Mouse (Mus musculus): ENCODE measurements around the gene Mad1l1. TPM values are rescaled to one million over a fixed set of nuclear protein-coding genes. Genes with fewer than 3 reads are reported as not detected.
A peak's percentile ranks its signal among the peaks of the same experiment; 100 is the strongest.

Mad1l1 gene
- polyA plus RNA-seq, 1 experiment from 2014 or later = 21.0 TPM

DNA sequence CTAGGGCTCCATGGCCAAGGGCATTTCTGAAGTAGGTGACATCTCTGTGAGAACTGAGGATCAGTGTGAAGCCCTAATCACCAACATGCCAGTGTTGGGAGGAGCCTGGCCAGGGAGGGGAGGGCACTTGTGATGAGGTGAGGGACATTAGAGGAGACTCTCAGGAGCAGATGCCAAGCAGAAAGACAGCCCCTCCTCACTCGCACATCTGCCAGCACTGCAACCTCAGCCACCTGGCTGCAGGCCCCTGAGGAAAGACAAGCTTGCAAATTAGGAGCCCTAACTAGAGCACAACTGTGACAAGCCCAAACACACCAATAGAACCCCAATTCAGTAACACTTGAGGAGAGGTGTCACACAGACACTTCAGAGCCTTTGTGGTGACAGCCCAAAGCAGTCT is 120.2 kb downstream of the Mad1l1 start:
- Histone ChIP-seq H3K27me3 (no peaks in the 10 kb centered on the region), H3K4me1 (replicated peaks) (peaks cover 7% of the 10 kb centered on the region; the same call in 1 of the 2 replicates)
- 86% methylated on average over 1 of the region's 1 CpGs for WGBS (ENCODE audit: insufficient replicate concordance)

DNA sequence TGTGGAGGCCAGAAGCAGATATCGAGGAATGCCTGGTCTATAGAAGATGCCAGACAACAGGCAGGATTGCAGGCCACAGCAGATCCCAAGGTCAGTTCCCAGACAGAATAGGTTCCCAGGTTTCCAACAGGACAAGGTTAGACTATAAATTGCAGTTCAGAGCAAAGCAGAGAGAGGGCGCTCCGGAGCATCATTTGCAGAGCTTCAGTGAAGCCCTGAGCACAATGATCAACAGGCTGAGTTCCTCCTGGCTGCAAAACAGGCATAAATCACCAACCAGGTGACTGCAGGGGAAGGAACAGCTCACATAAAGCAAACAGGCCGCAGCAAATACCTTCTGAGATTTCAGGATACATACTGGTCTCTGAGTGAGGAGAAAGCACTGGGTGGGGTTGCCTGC is 123.6 kb downstream of the Mad1l1 start:
- Histone ChIP-seq H3K27me3 (no peaks in the 10 kb centered on the region), H3K4me2 (no peak overlapping the region), H3K4me3 (replicated peaks) (no peak overlapping the region), H3K9me3 (replicated peaks) (no peaks in the 10 kb centered on the region), H3K36me3 (replicated peaks) (peaks cover 4% of the 10 kb centered on the region; the same call in 1 of the 2 replicates), H3K4me1 (replicated peaks) (0 out of 2 replicates have a peak, but pooled peaks cover 6% of the 10 kb centered on the region), H3K27ac (replicated peaks) (no peak overlapping the region), H3K9ac (no peak overlapping the region)
- 19% methylated on average over 4 of the region's 4 CpGs for WGBS (ENCODE audit: insufficient replicate concordance)
- no peak for ATAC-seq (ENCODE audit: insufficient read depth)

More for the DNA sequence above, 120.2 kb downstream of the Mad1l1 start:
- H3K4me2 ChIP-seq = no peak overlapping the region
- no peak overlapping the region for H3K9ac ChIP-seq
- ATAC-seq (ENCODE audit: insufficient read depth) = no peak
- no peak overlapping the region for H3K4me3 ChIP-seq (replicated peaks)
- H3K27ac ChIP-seq (replicated peaks) = no peak overlapping the region
- no peaks in the 10 kb centered on the region; the same call in 1 of the 2 replicates for H3K36me3 ChIP-seq (replicated peaks)
- H3K9me3 ChIP-seq (replicated peaks) = no peaks in the 10 kb centered on the region

DNA sequence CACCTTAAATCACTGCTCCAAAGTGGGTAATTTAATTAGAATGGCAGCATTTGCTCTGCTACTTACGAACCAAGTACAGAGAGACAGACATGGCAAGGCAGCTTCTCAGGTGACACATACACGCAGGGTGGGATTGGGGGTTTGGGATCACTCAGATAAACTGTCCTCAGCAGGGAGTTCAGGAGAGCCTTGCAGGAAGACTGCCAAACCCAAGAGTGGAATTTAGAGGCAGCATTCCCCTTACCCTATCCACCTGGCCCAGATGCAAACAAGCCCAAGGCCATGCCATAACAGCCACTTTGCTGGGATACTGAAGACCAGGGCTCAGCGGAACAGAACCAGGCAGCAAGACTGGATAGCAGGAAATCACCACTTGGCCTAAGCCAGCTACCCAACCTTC is 124.9 kb downstream of the Mad1l1 start:
- Histone ChIP-seq H3K9ac (no peak overlapping the region), H3K9me3 (replicated peaks) (no peaks in the 10 kb centered on the region), H3K27ac (replicated peaks) (no peak overlapping the region), H3K27me3 (no peaks in the 10 kb centered on the region), H3K4me3 (replicated peaks) (no peak overlapping the region), H3K36me3 (replicated peaks) (peaks cover 4% of the 10 kb centered on the region; the same call in 1 of the 2 replicates), H3K4me2 (no peak overlapping the region), H3K4me1 (replicated peaks) (peaks cover 10% of the 10 kb centered on the region; the same call in 1 of the 2 replicates)
- WGBS (ENCODE audit: insufficient replicate concordance) = 84% methylated on average over 3 of the region's 3 CpGs
- ATAC-seq (ENCODE audit: insufficient read depth) = no peak

DNA sequence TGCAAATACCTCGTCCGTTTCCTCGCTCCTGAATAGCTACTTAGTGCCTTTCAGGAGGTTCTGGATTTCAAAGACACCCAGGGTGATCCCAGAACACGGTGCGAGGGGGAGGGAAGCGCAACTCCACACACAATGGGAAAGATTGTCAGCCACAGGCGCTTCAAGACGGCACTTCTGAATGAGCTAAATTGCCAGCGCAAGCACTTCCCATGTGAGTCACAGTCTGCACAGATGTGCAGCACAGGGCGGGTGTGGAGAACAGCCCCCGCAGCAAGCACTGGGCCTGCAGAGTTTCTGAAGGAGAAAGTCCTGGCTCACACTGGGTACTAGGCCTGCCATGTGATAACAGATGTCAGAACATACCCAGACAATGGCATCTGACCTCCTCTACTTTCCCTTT is 127.2 kb downstream of the Mad1l1 start:
- no peak for ATAC-seq (ENCODE audit: insufficient read depth)
- Histone ChIP-seq H3K4me3 (replicated peaks) (no peak overlapping the region), H3K4me1 (replicated peaks) (peaks cover 15% of the 10 kb centered on the region; the same call in 1 of the 2 replicates), H3K27ac (replicated peaks) (no peak overlapping the region), H3K9ac (no peak overlapping the region), H3K4me2 (no peak overlapping the region), H3K9me3 (replicated peaks) (no peaks in the 10 kb centered on the region), H3K36me3 (replicated peaks) (peaks cover 4% of the 10 kb centered on the region; the same call in 1 of the 2 replicates), H3K27me3 (no peaks in the 10 kb centered on the region)
- WGBS (ENCODE audit: insufficient replicate concordance) = 79% methylated on average over 11 of the region's 11 CpGs

DNA sequence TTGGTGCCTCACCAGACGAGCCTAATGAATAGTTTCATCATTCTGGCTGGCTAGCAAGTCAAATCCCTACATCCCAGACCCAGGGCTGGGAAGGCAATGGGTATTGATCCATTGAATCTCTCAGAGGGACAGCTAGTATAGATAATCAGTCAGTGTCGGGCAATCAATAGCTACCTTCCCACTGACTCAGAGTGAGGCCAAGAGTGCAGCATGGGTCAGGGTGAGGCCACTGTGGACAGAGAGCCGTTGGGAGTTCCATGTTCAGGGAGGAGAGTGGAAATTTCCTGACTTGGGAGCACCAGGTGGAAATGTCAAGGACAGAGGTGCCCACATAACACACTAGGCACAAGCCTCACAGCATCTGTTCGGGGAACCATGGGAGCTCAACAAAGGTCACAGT is 129.8 kb downstream of the Mad1l1 start:
- ATAC-seq (ENCODE audit: insufficient read depth) = peak; percentile 16; the same call in 1 of the 2 replicates
- 57% methylated on average over 4 of the region's 4 CpGs for WGBS (ENCODE audit: insufficient replicate concordance)

DNA sequence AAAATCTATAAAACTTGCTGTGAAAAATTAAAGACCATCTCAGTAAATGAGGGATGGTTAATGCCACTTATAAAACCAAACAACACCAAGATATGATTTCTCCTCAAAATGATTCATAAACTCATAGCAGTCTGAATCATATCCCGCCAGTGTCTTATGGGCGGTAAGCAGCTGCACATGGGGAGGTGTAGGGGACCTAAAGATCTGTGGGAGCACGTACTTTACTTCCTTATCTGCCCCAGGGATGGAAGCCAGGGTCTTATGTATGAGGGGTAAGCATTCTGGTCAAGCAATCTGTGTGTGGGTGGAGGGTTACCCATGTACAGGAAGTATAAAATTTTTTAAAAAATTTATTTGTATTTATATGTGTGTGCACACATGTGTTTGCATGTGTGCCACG is 135.0 kb downstream of the Mad1l1 start:
- ATAC-seq (ENCODE audit: insufficient read depth) = no peak
- peaks cover 4% of the 10 kb centered on the region; the same call in 1 of the 2 replicates for H3K4me1 ChIP-seq (replicated peaks)
- no peak overlapping the region for H3K27ac ChIP-seq (replicated peaks)
- H3K4me3 ChIP-seq (replicated peaks) = no peak overlapping the region
- no peaks in the 10 kb centered on the region for H3K36me3 ChIP-seq (replicated peaks)
- H3K9me3 ChIP-seq (replicated peaks) = no peaks in the 10 kb centered on the region
- H3K9ac ChIP-seq = no peak overlapping the region
- 71% methylated on average over 4 of the region's 4 CpGs for WGBS (ENCODE audit: insufficient replicate concordance)
- H3K4me2 ChIP-seq = no peak overlapping the region
- no peaks in the 10 kb centered on the region for H3K27me3 ChIP-seq

More for the DNA sequence above, 129.8 kb downstream of the Mad1l1 start:
- Histone ChIP-seq H3K9me3 (replicated peaks) (no peaks in the 10 kb centered on the region), H3K27me3 (no peaks in the 10 kb centered on the region), H3K27ac (replicated peaks) (no peak overlapping the region), H3K4me2 (no peak overlapping the region), H3K4me3 (replicated peaks) (no peak overlapping the region), H3K9ac (no peak overlapping the region), H3K36me3 (replicated peaks) (peaks cover 4% of the 10 kb centered on the region; the same call in 1 of the 2 replicates), H3K4me1 (replicated peaks) (peaks cover 15% of the 10 kb centered on the region; the same call in 1 of the 2 replicates)

DNA sequence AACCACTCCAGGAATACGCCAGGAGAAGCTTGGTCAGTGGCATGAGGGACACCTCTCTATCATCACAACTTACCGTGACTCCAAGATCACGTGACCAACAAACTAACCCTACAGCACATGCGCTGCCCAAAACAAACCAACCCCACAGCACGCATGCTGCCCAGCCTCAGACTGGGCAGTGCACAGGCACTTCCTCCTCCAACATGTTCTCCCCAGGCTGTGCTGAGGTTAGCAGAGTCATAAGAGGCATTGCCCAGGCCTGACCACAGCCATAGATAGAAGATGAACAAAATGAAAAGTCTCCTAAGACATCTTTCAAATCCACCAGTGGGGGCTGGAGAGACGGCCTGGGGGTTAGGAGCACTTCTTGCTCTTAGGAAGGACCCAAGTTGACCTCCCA is 135.6 kb downstream of the Mad1l1 start:
- Histone ChIP-seq H3K4me3 (replicated peaks) (no peak overlapping the region), H3K4me1 (replicated peaks) (no peaks in the 10 kb centered on the region), H3K9me3 (replicated peaks) (no peaks in the 10 kb centered on the region), H3K9ac (no peak overlapping the region), H3K27ac (replicated peaks) (no peak overlapping the region), H3K27me3 (no peaks in the 10 kb centered on the region), H3K36me3 (replicated peaks) (no peaks in the 10 kb centered on the region), H3K4me2 (no peak overlapping the region)
- WGBS (ENCODE audit: insufficient replicate concordance) = 61% methylated on average over 6 of the region's 6 CpGs
- ATAC-seq (ENCODE audit: insufficient read depth) = no peak

DNA sequence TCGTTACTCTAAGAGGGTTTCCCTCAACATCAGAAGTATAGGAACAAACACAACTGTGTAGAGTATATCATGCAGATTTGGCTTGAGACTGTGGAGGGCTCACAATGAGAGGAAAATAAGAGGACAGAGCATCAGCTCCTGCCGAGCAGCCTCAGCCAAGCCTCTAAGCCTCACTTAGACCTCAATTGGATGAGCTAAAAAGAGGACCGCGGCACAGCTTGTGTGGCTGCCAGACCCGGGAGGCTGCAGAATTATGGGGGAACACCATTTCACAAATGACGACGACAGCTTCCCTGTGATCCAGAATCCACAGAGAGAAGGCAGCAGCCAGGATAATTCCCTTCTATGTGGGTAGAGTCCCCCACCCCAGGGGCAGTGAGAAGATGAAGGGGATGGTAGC is 138.0 kb downstream of the Mad1l1 start:
- no peak overlapping the region for H3K4me3 ChIP-seq (replicated peaks)
- no peak overlapping the region for H3K4me2 ChIP-seq
- no peaks in the 10 kb centered on the region for H3K9me3 ChIP-seq (replicated peaks)
- no peak overlapping the region for H3K27ac ChIP-seq (replicated peaks)
- H3K36me3 ChIP-seq (replicated peaks) = no peaks in the 10 kb centered on the region
- no peak for ATAC-seq (ENCODE audit: insufficient read depth)
- no peak overlapping the region for H3K9ac ChIP-seq
- no peaks in the 10 kb centered on the region for H3K4me1 ChIP-seq (replicated peaks)
- WGBS (ENCODE audit: insufficient replicate concordance) = 81% methylated on average over 7 of the region's 7 CpGs
- H3K27me3 ChIP-seq = no peaks in the 10 kb centered on the region

DNA sequence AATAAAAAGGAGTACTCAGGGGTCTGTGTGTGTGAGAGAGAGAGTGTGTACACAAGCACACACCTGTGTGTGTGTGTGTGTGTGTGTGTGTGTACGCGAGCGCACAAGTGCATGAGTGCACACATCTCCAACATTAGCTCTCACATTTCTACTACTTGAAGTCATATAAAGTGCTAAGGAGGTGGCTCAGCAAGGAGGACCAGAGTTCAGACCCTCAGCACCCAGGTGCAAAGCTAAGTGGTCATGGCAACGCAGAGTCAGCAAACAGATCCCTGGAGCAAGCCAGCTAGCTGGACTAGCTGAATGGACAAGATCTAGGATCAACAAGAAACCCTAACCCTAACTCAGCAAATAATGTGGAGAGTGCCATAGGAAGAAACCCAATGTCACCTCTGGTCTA is 139.0 kb downstream of the Mad1l1 start:
- no peaks in the 10 kb centered on the region for H3K4me1 ChIP-seq (replicated peaks)
- no peaks in the 10 kb centered on the region for H3K27me3 ChIP-seq
- no peak overlapping the region for H3K27ac ChIP-seq (replicated peaks)
- no peak overlapping the region for H3K4me3 ChIP-seq (replicated peaks)
- no peak for ATAC-seq (ENCODE audit: insufficient read depth)
- 84% methylated on average over 4 of the region's 4 CpGs for WGBS (ENCODE audit: insufficient replicate concordance)
- H3K9me3 ChIP-seq (replicated peaks) = no peaks in the 10 kb centered on the region
- H3K4me2 ChIP-seq = no peak overlapping the region
- no peak overlapping the region for H3K9ac ChIP-seq
- no peaks in the 10 kb centered on the region for H3K36me3 ChIP-seq (replicated peaks)

DNA sequence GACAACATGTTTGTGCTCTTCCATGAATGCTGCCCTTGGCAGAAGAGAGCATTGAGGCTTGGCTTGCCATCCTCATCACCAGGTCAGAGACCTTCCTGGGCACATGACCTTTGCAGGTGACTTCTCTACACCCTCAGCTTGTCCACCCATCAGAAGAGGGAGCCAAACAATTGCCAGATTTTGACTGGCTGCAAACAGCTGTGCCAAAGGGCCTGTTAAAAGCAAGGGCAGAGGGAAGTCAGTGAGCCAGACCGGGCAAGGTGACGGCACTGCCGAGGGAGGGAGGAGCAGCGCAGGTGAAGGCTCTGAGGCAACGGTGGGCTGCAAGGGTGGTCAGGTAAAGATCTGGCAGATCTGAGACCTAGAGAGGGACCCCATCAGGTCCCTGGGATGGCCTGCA is 141.3 kb downstream of the Mad1l1 start:
- WGBS (ENCODE audit: insufficient replicate concordance) = 88% methylated on average over 5 of the region's 5 CpGs
- Histone ChIP-seq H3K9ac (no peak overlapping the region), H3K9me3 (replicated peaks) (no peaks in the 10 kb centered on the region), H3K4me2 (no peak overlapping the region), H3K4me1 (replicated peaks) (no peaks in the 10 kb centered on the region), H3K36me3 (replicated peaks) (no peaks in the 10 kb centered on the region), H3K4me3 (replicated peaks) (no peak overlapping the region), H3K27ac (replicated peaks) (no peak overlapping the region), H3K27me3 (no peaks in the 10 kb centered on the region)
- ATAC-seq (ENCODE audit: insufficient read depth) = no peak

DNA sequence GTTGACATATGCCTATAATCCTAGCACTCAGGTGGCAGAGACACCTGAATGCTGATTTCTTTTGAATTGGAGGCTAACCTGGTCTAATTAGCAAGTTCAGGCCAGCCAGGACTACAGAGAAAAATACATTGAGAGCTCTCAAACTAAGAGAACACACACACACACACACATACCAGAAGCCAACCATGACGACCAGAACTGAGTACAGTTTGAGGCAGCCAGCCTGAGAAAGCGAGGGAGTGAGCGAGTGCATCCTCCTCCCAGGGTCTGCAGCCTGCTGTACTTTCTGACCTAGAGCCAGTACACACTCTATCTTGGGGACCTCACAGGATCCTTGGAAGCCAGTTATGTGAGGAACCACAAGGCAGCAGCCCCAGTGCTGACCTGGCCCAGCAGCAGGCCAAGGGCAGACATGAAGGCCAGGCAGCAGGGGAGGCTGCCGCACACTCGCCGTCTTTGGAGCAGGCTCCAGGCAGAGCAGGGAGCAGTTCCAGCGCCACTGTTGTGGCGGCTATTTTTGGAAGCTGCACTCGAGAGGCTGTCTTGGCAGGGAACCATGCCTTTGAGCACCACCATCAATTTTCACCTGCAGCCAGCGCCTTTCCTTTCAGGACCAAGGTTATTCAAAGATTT is 143.2 kb downstream of the Mad1l1 start:
- WGBS (ENCODE audit: insufficient replicate concordance) = 70% methylated on average over 10 of the region's 10 CpGs
- no peak overlapping the region for H3K4me3 ChIP-seq (replicated peaks)
- H3K4me1 ChIP-seq (replicated peaks) = no peaks in the 10 kb centered on the region
- H3K27ac ChIP-seq (replicated peaks) = no peak overlapping the region
- H3K9me3 ChIP-seq (replicated peaks) = no peaks in the 10 kb centered on the region
- no peak overlapping the region for H3K9ac ChIP-seq
- no peaks in the 10 kb centered on the region for H3K36me3 ChIP-seq (replicated peaks)
- H3K4me2 ChIP-seq = no peak overlapping the region
- no peak for ATAC-seq (ENCODE audit: insufficient read depth)
- no peaks in the 10 kb centered on the region for H3K27me3 ChIP-seq

DNA sequence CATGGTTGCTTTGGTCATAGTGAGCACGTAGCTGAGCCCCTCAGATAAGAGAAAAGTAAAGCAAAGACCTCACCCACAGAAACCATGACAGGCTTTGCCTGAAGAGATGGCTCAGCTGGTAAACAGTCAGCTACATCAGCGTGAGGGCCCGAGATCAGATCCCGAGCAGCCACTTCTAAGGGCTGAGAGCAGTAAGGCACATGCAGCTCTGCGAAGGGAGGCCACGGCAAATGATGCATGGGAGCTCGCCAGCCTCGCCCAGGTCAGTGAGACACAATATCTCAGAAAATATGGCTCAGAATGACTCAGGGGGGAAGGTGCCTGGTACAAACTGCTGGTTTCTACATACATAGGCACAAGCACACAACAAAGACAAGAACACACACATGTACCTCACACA is 143.8 kb downstream of the Mad1l1 start:
- WGBS (ENCODE audit: insufficient replicate concordance) = 53% methylated on average over 8 of the region's 8 CpGs
- no peak for ATAC-seq (ENCODE audit: insufficient read depth)

More for the DNA sequence above, 143.8 kb downstream of the Mad1l1 start:
- no peaks in the 10 kb centered on the region for H3K9me3 ChIP-seq (replicated peaks)
- H3K36me3 ChIP-seq (replicated peaks) = no peaks in the 10 kb centered on the region
- H3K27me3 ChIP-seq = no peaks in the 10 kb centered on the region
- H3K4me1 ChIP-seq (replicated peaks) = no peaks in the 10 kb centered on the region
- H3K4me2 ChIP-seq = no peak overlapping the region
- H3K9ac ChIP-seq = no peak overlapping the region
- H3K27ac ChIP-seq (replicated peaks) = no peak overlapping the region
- no peak overlapping the region for H3K4me3 ChIP-seq (replicated peaks)
